Mouse (Mus musculus) MEL (cell line): ENCODE measurements around the gene Rnase9. TPM values are rescaled to one million over a fixed set of nuclear protein-coding genes. Genes with fewer than 3 reads are reported as not detected.

Experiments used
- DNase-seq: peaks from one replicate; pipeline ENCODE4 v3.0.0; 2011; ENCODE audit warnings: low read depth, low spot score
- H3K27ac ChIP-seq: 2 replicates; pipeline ENCODE4 v1.5.1; 2012; ENCODE audit warnings: low read depth, mild to moderate bottlenecking, control low read depth, low read length, moderate library complexity; ENCODE audit not compliant: control insufficient read depth
- H3K27me3 ChIP-seq, 2 experiments: fragments of 150-350 bp in 1 of 2; sonication (generic) in 1 of 2; 2 replicates each; pipeline ENCODE4 v1.6.1; 2012; ENCODE audit warnings: low read length in 2 of 2, mild to moderate bottlenecking in 2 of 2, improper control_type of control experiment in 1 of 2, moderate library complexity in 1 of 2; ENCODE audit not compliant: insufficient read depth in 2 of 2, control insufficient read depth in 1 of 2
- H3K36me3 ChIP-seq, 2 experiments: 2 replicates each; pipeline ENCODE4 v1.6.1; 2012 to 2014; ENCODE audit warnings: low read length in 2 of 2, improper control_type of control experiment in 1 of 2, inconsistent platforms in 1 of 2, mild to moderate bottlenecking in 1 of 2; ENCODE audit not compliant: insufficient read depth in 2 of 2, control insufficient read depth in 1 of 2
- H3K4me1 ChIP-seq, 2 experiments: fragments of 150-350 bp in 1 of 2; sonication (generic) in 1 of 2; 2 replicates each; pipeline ENCODE4 v1.6.1; 2012; ENCODE audit warnings: low read length in 2 of 2, improper control_type of control experiment in 1 of 2, mild to moderate bottlenecking in 1 of 2; ENCODE audit not compliant: insufficient read depth in 2 of 2, control insufficient read depth in 1 of 2
- H3K4me3 ChIP-seq, 2 experiments: fragments of 150-350 bp in 1 of 2; sonication (generic) in 1 of 2; 2 replicates each; pipeline ENCODE4 v1.5.1; 2012; ENCODE audit warnings: low read depth in 2 of 2, low read length in 2 of 2, mild to moderate bottlenecking in 2 of 2, moderate library complexity in 2 of 2, control low read depth in 1 of 2, improper control_type of control experiment in 1 of 2; ENCODE audit not compliant: control insufficient read depth in 1 of 2, insufficient read depth in 1 of 2
- H3K79me2 ChIP-seq: 2 replicates; pipeline ENCODE4 v1.6.1; 2012; ENCODE audit warnings: mild to moderate bottlenecking, low read length, moderate library complexity; ENCODE audit not compliant: control insufficient read depth, poor library complexity, insufficient read depth
- H3K9ac ChIP-seq: 2 replicates; pipeline ENCODE4 v1.6.1; 2012; ENCODE audit warnings: low read depth, mild to moderate bottlenecking, control low read depth, low read length, moderate library complexity; ENCODE audit not compliant: control insufficient read depth, poor library complexity, severe bottlenecking
- H3K9me3 ChIP-seq: fragments of 150-350 bp; sonication (generic); replicated peaks from 2 replicates; pipeline ENCODE4 v1.6.1; 2012; ENCODE audit warnings: mild to moderate bottlenecking, low read length, improper control_type of control experiment, moderate library complexity; ENCODE audit not compliant: insufficient read depth
- BHLHE40 ChIP-seq: IDR thresholded peaks from 2 replicates; pipeline ENCODE4 v1.6.1; 2012; ENCODE audit warnings: low read depth, mild to moderate bottlenecking, inconsistent platforms, low read length, improper control_type of control experiment, borderline replicate concordance
- CHD1 ChIP-seq: IDR thresholded peaks from 2 replicates; pipeline ENCODE4 v1.6.1; 2012; ENCODE audit warnings: low read depth, mild to moderate bottlenecking, inconsistent platforms, low read length, improper control_type of control experiment
- CHD2 ChIP-seq: IDR thresholded peaks from 2 replicates; pipeline ENCODE4 v1.6.1; 2011; ENCODE audit warnings: low read length, improper control_type of control experiment
- CTCF ChIP-seq, 3 experiments: IDR thresholded peaks in 2 of 3; conservative IDR thresholded peaks in 1 of 3; 2 replicates each; pipeline ENCODE4 v1.5.1; 2011 to 2012; ENCODE audit warnings: low read length in 3 of 3, low read depth in 2 of 3, mild to moderate bottlenecking in 2 of 3, improper control_type of control experiment in 1 of 3, inconsistent platforms in 1 of 3, mixed read lengths in 1 of 3, moderate library complexity in 1 of 3; ENCODE audit not compliant: control insufficient read depth in 1 of 3, insufficient read depth in 1 of 3, poor library complexity in 1 of 3, severe bottlenecking in 1 of 3
- ETS1 ChIP-seq: IDR thresholded peaks from 2 replicates; pipeline ENCODE4 v1.6.1; 2012; ENCODE audit warnings: low read depth, mild to moderate bottlenecking, inconsistent platforms, low read length, improper control_type of control experiment, moderate library complexity
- GATA1 ChIP-seq: IDR thresholded peaks from 2 replicates; pipeline ENCODE4 v1.6.1; 2011; ENCODE audit warnings: low read depth, low read length, improper control_type of control experiment
- MAFK ChIP-seq: IDR thresholded peaks from 2 replicates; pipeline ENCODE4 v1.6.1; 2011; ENCODE audit warnings: low read depth, mild to moderate bottlenecking, low read length, improper control_type of control experiment, borderline replicate concordance
- MXI1 ChIP-seq: IDR thresholded peaks from 2 replicates; pipeline ENCODE4 v1.6.1; 2011; ENCODE audit warnings: mild to moderate bottlenecking, low read depth, low read length, improper control_type of control experiment
- MYB ChIP-seq: IDR thresholded peaks from 2 replicates; pipeline ENCODE4 v1.6.1; 2011; ENCODE audit warnings: mild to moderate bottlenecking, low read depth, low read length, improper control_type of control experiment
- RAD21 ChIP-seq: IDR thresholded peaks from 2 replicates; pipeline ENCODE4 v1.6.1; 2011; ENCODE audit warnings: mild to moderate bottlenecking, low read depth, low read length, improper control_type of control experiment
- SIN3A ChIP-seq: IDR thresholded peaks from 2 replicates; pipeline ENCODE4 v1.6.1; 2012; ENCODE audit warnings: low read length, improper control_type of control experiment, inconsistent platforms
- TCF12 ChIP-seq: IDR thresholded peaks from 2 replicates; pipeline ENCODE4 v1.6.1; 2014; ENCODE audit warnings: low read depth, mild to moderate bottlenecking, inconsistent platforms, low read length, improper control_type of control experiment, moderate library complexity
- UBTF ChIP-seq: IDR thresholded peaks from 2 replicates; pipeline ENCODE4 v1.6.1; 2012; ENCODE audit warnings: low read depth, mild to moderate bottlenecking, inconsistent platforms, low read length, improper control_type of control experiment, moderate library complexity, borderline replicate concordance; ENCODE audit not compliant: insufficient read depth
- USF1 ChIP-seq: IDR thresholded peaks from 2 replicates; pipeline ENCODE4 v1.6.1; 2014; ENCODE audit warnings: low read depth, mild to moderate bottlenecking, inconsistent platforms, low read length, improper control_type of control experiment, moderate library complexity
- ZMIZ1 ChIP-seq: IDR thresholded peaks from 2 replicates; pipeline ENCODE4 v1.6.1; 2012; ENCODE audit warnings: low read depth, mild to moderate bottlenecking, inconsistent platforms, low read length, improper control_type of control experiment, moderate library complexity
- polyA plus RNA-seq, 2 experiments: library from polyadenylated mRNA; stranded (reverse) in 1 of 2; unstranded in 1 of 2; fragments of >175 nt in 1 of 2; fragments of >200 nt in 1 of 2; gene quantifications; 2 replicates each; pipeline versions ENCODE4 v1.2.1 to v1.2.4; 2012; ENCODE audit warnings: low replicate concordance in 2 of 2, low read depth in 1 of 2; ENCODE audit not compliant: insufficient read length in 2 of 2, insufficient read depth in 1 of 2, missing spikeins in 1 of 2
- total RNA-seq: library from RNA; depleted of rRNA; stranded (reverse); fragments of 300-350 nt; gene quantifications from 2 replicates; pipeline ENCODE4 v1.2.3, GENCODE M21; 2012

Rnase9 gene
- total and polyA plus RNA-seq, 3 experiments: not detected

DNA sequence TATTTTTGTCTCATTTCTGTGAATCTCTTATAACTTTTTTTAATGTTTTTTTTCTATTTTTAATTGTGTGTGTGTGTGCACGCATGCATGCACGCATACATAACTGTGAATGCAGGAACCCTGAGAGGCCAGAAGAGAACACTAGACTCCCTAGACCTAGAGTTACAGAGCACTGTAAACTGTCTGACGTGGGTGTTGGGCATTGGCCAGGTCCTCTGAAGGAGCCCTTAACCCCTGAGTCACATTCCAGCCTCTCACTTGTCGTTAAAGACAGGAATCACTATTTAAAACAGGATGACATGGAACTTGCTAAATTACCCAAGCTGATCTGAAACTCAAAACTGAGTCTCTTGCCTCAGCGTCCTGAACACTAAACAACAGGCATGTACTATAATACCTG is 10.3 kb upstream of the Rnase9 start:
- H3K36me3 ChIP-seq: no peaks in the 10 kb centered on the region
- DNase-seq: no peak

DNA sequence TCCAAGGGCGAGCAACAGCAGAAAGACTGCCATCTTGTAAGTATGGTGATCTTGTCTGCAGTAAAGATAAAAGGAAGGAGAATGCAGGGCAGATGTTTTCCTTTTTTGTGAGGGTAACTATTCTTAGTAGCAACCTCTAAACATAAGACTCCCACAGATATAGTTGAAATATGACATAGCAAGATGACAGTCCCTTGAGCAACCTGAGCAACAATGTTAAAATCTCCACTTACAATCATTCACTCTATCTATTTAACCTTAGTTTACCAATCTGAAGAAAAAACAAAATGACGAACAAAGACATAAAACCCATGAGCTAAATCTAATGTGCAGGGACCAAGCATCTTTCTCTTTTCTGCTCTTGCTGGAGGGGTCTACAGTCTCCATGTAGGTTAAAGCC is 8.4 kb upstream of the Rnase9 start, which contains the start of gene Rnase11:
TSS of gene Rnase11 (minus strand) at position 101 of the 400 bp plus-strand sequence.
- DNase-seq: no peak
- H3K9ac ChIP-seq: no peak within 1 kb of the TSS
- no peaks in the 10 kb centered on the region for H3K4me1 ChIP-seq
- no peaks in the 10 kb centered on the region for H3K79me2 ChIP-seq
- no peak within 1 kb of the TSS for H3K4me3 ChIP-seq
- TF ChIP-seq CTCF (IDR thresholded peaks at IDR 0.05 in 2 of 3, conservative IDR thresholded peaks at IDR 0.05 in 1 of 3; ENCODE audit: control insufficient read depth in 1 of 3, insufficient read depth in 1 of 3, low read depth in 2 of 3, low read length in 3 of 3, poor library complexity in 1 of 3, severe bottlenecking in 1 of 3): no peak
- TF ChIP-seq USF1: no peak
- TF ChIP-seq ZMIZ1: no peak
- no peak for TF ChIP-seq MXI1
- no peak for TF ChIP-seq SIN3A
- no peak for TF ChIP-seq GATA1
- TF ChIP-seq MAFK: no peak
- H3K36me3 ChIP-seq: no peaks in the 10 kb centered on the region
- peaks cover 0 to 6% of the 10 kb centered on the region in 2 experiments; a peak in 3 of 4 replicates for H3K27me3 ChIP-seq
- no peak within 1 kb of the TSS for H3K27ac ChIP-seq
- H3K9me3 ChIP-seq: no peaks in the 10 kb centered on the region

More for the DNA sequence above, 10.3 kb upstream of the Rnase9 start:
- TF ChIP-seq UBTF (no peak), ETS1 (no peak)
- H3K4me1 ChIP-seq: no peaks in the 10 kb centered on the region
- no peak overlapping the region for H3K9ac ChIP-seq
- no peak overlapping the region for H3K4me3 ChIP-seq
- H3K79me2 ChIP-seq: no peaks in the 10 kb centered on the region
- H3K27ac ChIP-seq: no peak overlapping the region
- H3K27me3 ChIP-seq: peaks cover 0 to 6% of the 10 kb centered on the region in 2 experiments; a peak in 3 of 4 replicates
- H3K9me3 ChIP-seq: no peaks in the 10 kb centered on the region

DNA sequence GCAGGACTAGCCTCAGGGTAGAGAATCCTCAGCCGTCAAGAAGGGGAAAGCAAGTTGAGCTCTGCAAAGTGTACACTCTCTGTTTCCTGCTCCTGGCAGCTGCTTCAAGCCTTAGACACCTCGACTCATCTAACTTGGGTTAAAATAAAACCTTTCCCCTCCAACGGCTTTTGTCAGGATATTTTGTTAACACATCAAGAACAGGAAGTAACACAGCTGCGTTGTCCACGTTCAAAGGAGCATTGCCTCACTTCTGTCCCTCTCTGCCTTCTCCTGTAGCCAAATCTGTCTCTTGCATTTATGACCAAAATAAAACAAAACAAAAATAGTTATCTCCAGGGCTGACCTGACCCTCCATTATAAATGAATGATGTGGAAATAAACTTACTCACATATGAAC is 6.2 kb upstream of the Rnase9 start:
- Histone ChIP-seq H3K4me3 (no peak overlapping the region), H3K27ac (no peak overlapping the region), H3K9ac (no peak overlapping the region), H3K4me1 (no peaks in the 10 kb centered on the region), H3K79me2 (no peaks in the 10 kb centered on the region), H3K36me3 (no peaks in the 10 kb centered on the region), H3K27me3 (no peaks in the 10 kb centered on the region; a peak in 3 of 4 replicates), H3K9me3 (no peaks in the 10 kb centered on the region)
- no peak for DNase-seq
- TF ChIP-seq ZMIZ1 (no peak), UBTF (no peak), TCF12 (no peak), MYB (no peak), BHLHE40 (no peak), CHD1 (no peak), CHD2 (no peak), ETS1 (no peak), SIN3A (no peak), RAD21 (no peak), GATA1 (no peak)
